Mouse (Mus musculus): ENCODE measurements around the gene Olfr449. TPM values are rescaled to one million over a fixed set of nuclear protein-coding genes. Genes with fewer than 3 reads are reported as not detected.

Olfr449 gene
- polyA plus RNA-seq, 1 experiment from 2014 or later, result not detected

Other genes starting within 250 kb of the Olfr449 start
- not detected in 2 replicates for gene Tcaf3, start 236.7 kb upstream of the Olfr449 start, polyA plus RNA-seq (2015; fragmentation: Nextera tagmentation; extraction: Ambion mirVana)
- gene Tcaf2, start 189.1 kb upstream of the Olfr449 start, polyA plus RNA-seq (2015; fragmentation: Nextera tagmentation; extraction: Ambion mirVana), result 2.3 and 2.8 TPM in 2 replicates
- 47.9 and 52.2 TPM in 2 replicates for gene Tcaf1, start 124.3 kb upstream of the Olfr449 start, polyA plus RNA-seq (2015; fragmentation: Nextera tagmentation; extraction: Ambion mirVana)
- gene Olfr453, start 95.0 kb upstream of the Olfr449 start, polyA plus RNA-seq (2015; fragmentation: Nextera tagmentation; extraction: Ambion mirVana), result not detected in 2 replicates
- gene Olfr38, start 78.0 kb upstream of the Olfr449 start, polyA plus RNA-seq (2015; fragmentation: Nextera tagmentation; extraction: Ambion mirVana), result not detected in 2 replicates
- gene Olfr452, start 49.3 kb upstream of the Olfr449 start, polyA plus RNA-seq (2015; fragmentation: Nextera tagmentation; extraction: Ambion mirVana), result not detected in 2 replicates
- not detected in 2 replicates for gene Olfr450, start 22.4 kb upstream of the Olfr449 start, polyA plus RNA-seq (2015; fragmentation: Nextera tagmentation; extraction: Ambion mirVana)
- gene Olfr448, start 56.1 kb downstream of the Olfr449 start, polyA plus RNA-seq (2015; fragmentation: Nextera tagmentation; extraction: Ambion mirVana), result not detected in 2 replicates
- gene Olfr447, start 74.5 kb downstream of the Olfr449 start, polyA plus RNA-seq (2015; fragmentation: Nextera tagmentation; extraction: Ambion mirVana), result not detected in 2 replicates
- not detected in 2 replicates for gene Olfr446, start 87.0 kb downstream of the Olfr449 start, polyA plus RNA-seq (2015; fragmentation: Nextera tagmentation; extraction: Ambion mirVana)
- not detected in 2 replicates for gene Olfr444, start 114.7 kb downstream of the Olfr449 start, polyA plus RNA-seq (2015; fragmentation: Nextera tagmentation; extraction: Ambion mirVana)

Measured in heart, embryonic 13.5 days (tissue).